Mouse (Mus musculus) macrophage (primary cell): ENCODE measurements at regions not wholly inside any gene's neighbourhood (a gene's known extent, or its start where the extent isn't known, plus 50 kb on each side); places are given as distances from the start of the nearest gene placed in this dataset.

Experiments
- H3K27ac ChIP-seq: fragments of 350-480 bp; formaldehyde crosslinking; 2 replicates; pipeline ENCODE4 v1.9.0; 2021
- H3K36me3 ChIP-seq: fragments of 350-480 bp; formaldehyde crosslinking; 2 replicates; pipeline ENCODE4 v1.9.0; 2021; ENCODE audit errors: inconsistent target
- H3K4me3 ChIP-seq: fragments of 350-480 bp; formaldehyde crosslinking; 2 replicates; pipeline ENCODE4 v1.9.0; 2021; ENCODE audit errors: inconsistent target
- H3K79me2 ChIP-seq: fragments of 350-480 bp; formaldehyde crosslinking; 2 replicates; pipeline ENCODE4 v1.9.0; 2021; ENCODE audit errors: inconsistent target
- WGBS: methylation state at CpG from one replicate; pipeline ENCODE4 v1.1.7; 2026; ENCODE audit warnings: inconsistent platforms; ENCODE audit not compliant: missing documents; 5-methylcytosine and 5-hydroxymethylcytosine counted together

DNA sequence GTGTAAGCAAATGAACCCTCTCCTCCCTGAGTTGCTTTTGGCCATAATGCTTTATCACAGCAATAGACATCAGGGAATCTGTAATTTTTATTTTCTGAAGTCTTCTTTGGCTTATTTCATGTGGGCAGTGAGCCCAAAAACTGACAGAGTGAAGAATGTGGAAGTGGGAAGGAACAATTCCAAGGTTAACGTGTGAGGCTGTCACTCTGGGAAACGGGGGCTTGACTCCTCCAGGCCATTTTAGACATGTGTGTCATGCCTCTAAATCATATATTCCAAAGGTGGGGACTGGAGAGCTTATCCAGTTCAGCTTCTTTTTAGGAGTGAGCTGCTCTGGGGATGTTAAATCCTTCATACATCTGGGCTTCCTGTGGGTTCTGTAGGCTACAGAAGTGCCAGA is 68.6 kb upstream of the Pdzrn3 start:
- no peak overlapping the region for H3K27ac ChIP-seq
- H3K4me3 ChIP-seq: no peak overlapping the region
- 23% methylated on average over 2 of the region's 2 CpGs for WGBS
- no peaks in the 10 kb centered on the region for H3K79me2 ChIP-seq
- no peaks in the 10 kb centered on the region for H3K36me3 ChIP-seq

DNA sequence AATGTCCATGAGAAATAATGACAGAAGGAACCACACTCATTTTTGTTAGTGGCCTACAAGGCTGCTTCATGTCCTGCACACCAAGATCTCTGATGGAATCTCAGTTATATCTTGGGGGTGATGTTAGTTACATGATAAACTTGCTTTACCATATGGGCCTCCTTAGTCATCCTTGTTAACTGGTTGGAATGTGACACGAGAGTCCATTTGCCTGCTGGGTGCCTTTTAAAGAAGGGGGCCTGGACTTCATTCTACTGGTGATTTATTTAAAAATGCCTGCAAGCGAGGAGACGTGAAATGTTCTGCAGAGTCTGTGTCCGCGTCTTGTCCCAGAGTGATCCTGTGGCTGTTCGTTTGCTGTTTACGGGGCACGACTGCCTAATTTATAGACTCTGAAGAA is 55.1 kb upstream of the Pdzrn3 start:
- Histone ChIP-seq H3K27ac (no peak overlapping the region), H3K36me3 (no peaks in the 10 kb centered on the region), H3K79me2 (no peaks in the 10 kb centered on the region), H3K4me3 (no peak overlapping the region)
- WGBS: 93% methylated on average over 8 of the region's 8 CpGs

DNA sequence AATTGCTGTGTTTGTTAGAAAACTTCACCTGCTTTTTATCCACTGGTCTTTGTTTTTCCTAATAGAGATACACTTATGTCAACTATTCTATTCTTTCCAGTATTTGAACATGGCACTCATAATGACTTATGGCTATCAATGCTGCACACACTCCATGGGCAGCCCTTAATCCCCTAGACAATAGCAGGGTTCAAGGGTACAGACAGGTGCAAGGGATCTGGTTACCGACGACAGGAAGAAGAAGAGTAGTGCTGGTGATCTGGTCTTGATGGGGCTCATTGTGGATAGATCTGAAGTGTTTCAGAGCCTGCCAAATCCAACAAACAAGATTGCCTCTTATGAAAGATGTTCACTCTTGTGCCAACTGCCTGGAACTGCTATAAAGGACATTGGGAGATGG is 51.9 kb upstream of the Pdzrn3 start:
- 92% methylated on average over 2 of the region's 2 CpGs for WGBS
- Histone ChIP-seq H3K36me3 (no peaks in the 10 kb centered on the region), H3K27ac (no peak overlapping the region), H3K4me3 (no peak overlapping the region), H3K79me2 (no peaks in the 10 kb centered on the region)
